Comparison of ENCODE assay signal across 21 mouse cellular contexts in genomic region chr5:147868674-147869073, GRCm38 (mm10). TPM values are rescaled to one million over a fixed set of nuclear protein-coding genes. Genes with fewer than 3 reads are reported as not detected.
DNase-seq lines count a peak whose midpoint lies in the region; ATAC-seq and TF ChIP-seq lines count a peak whose summit lies in the region.
"Had no signal": no experiment of that assay in that cellular context is flagged by ENCODE, and none has a peak within 500 bp of the region (broad histone marks: within the 10 kb centered on the region; RNA-seq: fewer than 3 reads in every experiment).

No protein-coding gene starts in this region.

- peaks cover 74% of the 10 kb centered on the region for H3K36me3 ChIP-seq in heart, postnatal 0 days (replicated peaks; ENCODE audit: control insufficient read depth, insufficient read depth, low read length)
- peaks cover 98% of the 10 kb centered on the region for H3K36me3 ChIP-seq in heart, embryonic 10.5 days
- H3K36me3 ChIP-seq in CH12.LX (replicated peaks in 1 of 2; ENCODE audit: control insufficient read depth in 1 of 2, insufficient read depth in 1 of 2, low read length in 1 of 2) (peaks cover 73 to 95% of the 10 kb centered on the region in 2 experiments), MEL (ENCODE audit: control insufficient read depth in 1 of 2, insufficient read depth in 2 of 2, low read length in 2 of 2) (peaks cover 0 to 36% of the 10 kb centered on the region in 2 experiments; a peak in 2 of 4 replicates)

- no peak overlapping the region for H3K27ac ChIP-seq in heart, postnatal 0 days (ENCODE audit: low read depth)
- no peak overlapping the region for H3K27ac ChIP-seq in heart, embryonic 10.5 days
- H3K27ac ChIP-seq in left cerebral cortex, adult 2 months, result no peak overlapping the region
- H3K27ac ChIP-seq in CH12.LX (ENCODE audit: insufficient read depth, low read depth) (no peak overlapping the region), MEL (ENCODE audit: control insufficient read depth, low read depth, low read length) (no peak overlapping the region)
- H3K27ac ChIP-seq: forebrain, embryonic 13.5 days; heart, embryonic 13.5 days; hindbrain, embryonic 15.5 days; limb, embryonic 12.5 days; liver, embryonic 13.5 days; midbrain, embryonic 12.5 days had no signal

- no peaks in the 10 kb centered on the region for H3K9me3 ChIP-seq in heart, postnatal 0 days (replicated peaks; ENCODE audit: control insufficient read depth, low read length)
- H3K9me3 ChIP-seq in heart, embryonic 10.5 days, result no peaks in the 10 kb centered on the region
- H3K9me3 ChIP-seq in CH12.LX (replicated peaks; ENCODE audit: low read length), result no peaks in the 10 kb centered on the region
- no peaks in the 10 kb centered on the region for H3K9me3 ChIP-seq in MEL (replicated peaks; ENCODE audit: insufficient read depth, low read length)
- H3K9me3 ChIP-seq: forebrain, embryonic 13.5 days; heart, embryonic 13.5 days; hindbrain, embryonic 15.5 days; limb, embryonic 12.5 days; liver, embryonic 13.5 days; midbrain, embryonic 12.5 days had no signal

- in situ Hi-C loops in CH12.LX (cut with MboI; ENCODE audit: low pct_ligation_motif_present, low pct_unique_long_range_greater_than_20kb, low sequenced_read_pairs), result no loop called here

- H3K4me1 ChIP-seq in heart, postnatal 0 days (ENCODE audit: control insufficient read depth, insufficient read depth), result no peaks in the 10 kb centered on the region
- no peaks in the 10 kb centered on the region for H3K4me1 ChIP-seq in heart, embryonic 10.5 days
- no peaks in the 10 kb centered on the region for H3K4me1 ChIP-seq in CH12.LX (ENCODE audit: control insufficient read depth in 1 of 2, insufficient read depth in 2 of 2)
- no peaks in the 10 kb centered on the region for H3K4me1 ChIP-seq in MEL (ENCODE audit: control insufficient read depth in 1 of 2, insufficient read depth in 2 of 2, low read length in 2 of 2)
- H3K4me1 ChIP-seq: forebrain, embryonic 13.5 days; heart, embryonic 13.5 days; hindbrain, embryonic 15.5 days; limb, embryonic 12.5 days; midbrain, embryonic 12.5 days had no signal

- H3K4me2 ChIP-seq in heart, postnatal 0 days (ENCODE audit: low read depth, low read length), result no peak overlapping the region
- no peak overlapping the region for H3K4me2 ChIP-seq in CH12.LX (ENCODE audit: insufficient read depth, low read depth, poor library complexity, severe bottlenecking)
- H3K4me2 ChIP-seq: forebrain, embryonic 13.5 days; heart, embryonic 13.5 days; hindbrain, embryonic 15.5 days; limb, embryonic 12.5 days; liver, embryonic 13.5 days; midbrain, embryonic 12.5 days had no signal

- H3K9ac ChIP-seq in heart, postnatal 0 days (replicated peaks; ENCODE audit: low read depth, low read length), result no peak overlapping the region
- H3K9ac ChIP-seq in CH12.LX (ENCODE audit: insufficient read depth, low read depth) (no peak overlapping the region), MEL (ENCODE audit: control insufficient read depth, low read depth, low read length, poor library complexity, severe bottlenecking) (no peak overlapping the region)
- H3K9ac ChIP-seq: forebrain, embryonic 13.5 days; heart, embryonic 13.5 days; hindbrain, embryonic 15.5 days; limb, embryonic 12.5 days; liver, embryonic 13.5 days; midbrain, embryonic 12.5 days had no signal

- TF ChIP-seq EP300 in heart, postnatal 0 days (IDR thresholded peaks at IDR 0.05; ENCODE audit: low read depth), result no peak
- TF ChIP-seq EP300 in CH12.LX (IDR thresholded peaks at IDR 0.05; ENCODE audit: low read length) (no peak), MEL (IDR thresholded peaks at IDR 0.05; ENCODE audit: low read depth in 1 of 2, low read length in 2 of 2) (no peak)

- WGBS in heart, postnatal 0 days, result 88% methylated on average over 4 of the region's 4 CpGs
- WGBS in heart, embryonic 10.5 days, result 89% methylated on average over 4 of the region's 4 CpGs

- no peak for ATAC-seq in heart, postnatal 0 days (ENCODE audit: insufficient read depth, low read depth)
- ATAC-seq: forebrain, embryonic 13.5 days had no signal

- no peak for DNase-seq in heart, postnatal 0 days (ENCODE audit: low spot score)
- DNase-seq in heart, embryonic 10.5 days (ENCODE audit: low spot score), result no peak
- no peak for DNase-seq in left cerebral cortex, adult 2 months (ENCODE audit: extremely low spot score in 1 of 2, low spot score in 2 of 2)
- no peak for DNase-seq in left cerebral cortex, adult 18-20 months (ENCODE audit: low spot score in 2 of 2)
- DNase-seq in CH12.LX (ENCODE audit: extremely low read depth) (no peak), MEL (ENCODE audit: low read depth, low spot score) (peak; percentile 34)
- no peak for DNase-seq in right cerebral cortex, postnatal 25 days
- DNase-seq in adrenal gland, postnatal 4 days (ENCODE audit: low spot score in 2 of 2), result no peak
- DNase-seq: adrenal gland, postnatal 10 days; cerebellum, adult 9-10 months; gastrocnemius, postnatal 14 days; heart, adult 11 months; kidney, postnatal 10 days; liver, embryonic 13.5 days; spleen, adult 18-20 months; thymus, postnatal 36 days had no signal

- H3K27me3 ChIP-seq in heart, postnatal 0 days (ENCODE audit: control insufficient read depth, insufficient read depth, low read length), result no peaks in the 10 kb centered on the region
- no peaks in the 10 kb centered on the region for H3K27me3 ChIP-seq in heart, embryonic 10.5 days (ENCODE audit: insufficient read depth, poor library complexity, severe bottlenecking)
- H3K27me3 ChIP-seq in CH12.LX (replicated peaks), result no peaks in the 10 kb centered on the region
- H3K27me3 ChIP-seq in MEL (ENCODE audit: control insufficient read depth in 1 of 2, insufficient read depth in 2 of 2, low read length in 2 of 2), result no peaks in the 10 kb centered on the region
- H3K27me3 ChIP-seq: forebrain, embryonic 13.5 days; heart, embryonic 13.5 days; hindbrain, embryonic 15.5 days; limb, embryonic 12.5 days; liver, embryonic 13.5 days; midbrain, embryonic 12.5 days had no signal

- dilution Hi-C loops in CH12.LX (cut with MboI; ENCODE audit: extremely low pct_ligation_motif_present, extremely low pct_unique_long_range_greater_than_20kb, low sequenced_read_pairs), result no loop called here

- TF ChIP-seq RAD21 in CH12.LX (IDR thresholded peaks at IDR 0.05; ENCODE audit: low read depth, low read length) (peak; percentile 40), MEL (IDR thresholded peaks at IDR 0.05; ENCODE audit: low read depth, low read length) (peak; percentile 40)

- TF ChIP-seq CTCF in heart, postnatal 0 days (IDR thresholded peaks at IDR 0.05; ENCODE audit: low read depth), result peak; percentile 16; the same call in 1 of the 2 replicates
- peak; percentile 37 for TF ChIP-seq CTCF in left cerebral cortex, adult 2 months (IDR thresholded peaks at IDR 0.05)
- peak in 1 of 2 experiments; percentile 50; a peak in 3 of 4 replicates for TF ChIP-seq CTCF in CH12.LX (conservative IDR thresholded peaks at IDR 0.05 in 1 of 2, IDR thresholded peaks at IDR 0.05 in 1 of 2; ENCODE audit: low read depth in 2 of 2, low read length in 2 of 2)
- peak; percentile 40 to 61 (median 59); a peak in 5 of 6 replicates for TF ChIP-seq CTCF in MEL (IDR thresholded peaks at IDR 0.05 in 2 of 3, conservative IDR thresholded peaks at IDR 0.05 in 1 of 3; ENCODE audit: control insufficient read depth in 1 of 3, insufficient read depth in 1 of 3, low read depth in 2 of 3, low read length in 3 of 3, poor library complexity in 1 of 3, severe bottlenecking in 1 of 3)

- intact Hi-C loops in left cerebral cortex, adult 2 months (cut with DNase I), result loop anchor here (10.0 kb wide), 1 partner anchor 266 kb away; no protein-coding TSS in a partner anchor

- no peak overlapping the region for H3K4me3 ChIP-seq in heart, postnatal 0 days (ENCODE audit: low read depth, low read length)
- no peak overlapping the region for H3K4me3 ChIP-seq in heart, embryonic 10.5 days
- H3K4me3 ChIP-seq in left cerebral cortex, adult 2 months, result no peak overlapping the region
- H3K4me3 ChIP-seq in CH12.LX (replicated peaks in 1 of 3; ENCODE audit: low read depth in 2 of 3, low read length in 2 of 3, poor library complexity in 1 of 3) (no peak overlapping the region), MEL (ENCODE audit: control insufficient read depth in 1 of 2, insufficient read depth in 1 of 2, low read depth in 2 of 2, low read length in 2 of 2) (no peak overlapping the region)
- H3K4me3 ChIP-seq: forebrain, embryonic 13.5 days; heart, embryonic 13.5 days; hindbrain, embryonic 15.5 days; limb, embryonic 12.5 days; liver, embryonic 13.5 days; midbrain, embryonic 12.5 days had no signal

- TF ChIP-seq POLR2A in CH12.LX (IDR thresholded peaks at IDR 0.05; ENCODE audit: low read depth, low read length) (no peak), MEL (IDR thresholded peaks at IDR 0.05; ENCODE audit: control insufficient read depth in 1 of 2, insufficient read depth in 1 of 2, low read depth in 1 of 2, low read length in 2 of 2, poor library complexity in 1 of 2) (no peak)

- H3K79me2 ChIP-seq in CH12.LX (replicated peaks; ENCODE audit: control insufficient read depth, extremely low read depth, insufficient read depth, poor library complexity, severe bottlenecking) (peaks cover 30% of the 10 kb centered on the region), MEL (ENCODE audit: control insufficient read depth, insufficient read depth, low read length, poor library complexity) (peaks cover 14% of the 10 kb centered on the region; the same call in 1 of the 2 replicates)

RNA-seq across cellular contexts. Expression of gene Pomp, which starts 8.4 kb away (rescaled TPM):
- 116 and 247 TPM in 2 replicates for total RNA-seq in heart, postnatal 0 days (2014; rRNA removed; ENCODE audit: low replicate concordance)
- polyA plus RNA-seq in heart, postnatal 0 days (2015; fragmentation: Nextera tagmentation; extraction: Ambion mirVana), result 312 and 325 TPM in 2 replicates
- polyA plus RNA-seq in heart, embryonic 10.5 days (2016; fragmentation: Nextera tagmentation; extraction: Ambion mirVana), result 392 and 458 TPM in 2 replicates
- 100 to 1,000 TPM; 186 to 206 TPM for total RNA-seq in left cerebral cortex, adult 2 months (2021)
- 100 to 1,000 TPM; 190 to 199 TPM for total RNA-seq in left cerebral cortex, adult 18-20 months (2021)
- 164 and 227 TPM in 2 replicates for total RNA-seq in CH12.LX (2012; rRNA removed)
- 615 and 618 TPM in 2 replicates for total RNA-seq in CH12.LX (2014; rRNA removed)
- polyA plus RNA-seq in CH12.LX (2012; ENCODE audit: insufficient read length, low read depth), result 238 and 303 TPM in 2 replicates
- 324 and 348 TPM in 2 replicates for total RNA-seq in MEL (2012; rRNA removed)
- polyA plus RNA-seq in MEL (2012; ENCODE audit: insufficient read depth in 1 of 2, insufficient read length in 2 of 2, low read depth in 1 of 2, low replicate concordance in 2 of 2, missing spikeins in 1 of 2), result 100 to 1,000 TPM in 1 of 2 experiments, not detected in 1; 500 TPM
- total RNA-seq in adrenal gland, postnatal 4 days (2021), result 100 to 1,000 TPM; 147 to 177 TPM

RNA-seq across cellular contexts. Expression of gene Slc46a3, which starts 25.9 kb away (rescaled TPM):
- total RNA-seq in heart, postnatal 0 days (2014; rRNA removed; ENCODE audit: low replicate concordance), result 0.35 and 3.5 TPM in 2 replicates
- polyA plus RNA-seq in heart, postnatal 0 days (2015; fragmentation: Nextera tagmentation; extraction: Ambion mirVana), result 3.1 and 4.7 TPM in 2 replicates
- polyA plus RNA-seq in heart, embryonic 10.5 days (2016; fragmentation: Nextera tagmentation; extraction: Ambion mirVana), result 3.5 and 3.8 TPM in 2 replicates
- total RNA-seq in left cerebral cortex, adult 2 months (2021), result 1 to 10 TPM; 5.5 to 8.8 TPM
- total RNA-seq in left cerebral cortex, adult 18-20 months (2021), result 1 to 10 TPM; 6.9 to 7.1 TPM
- total RNA-seq in CH12.LX (2012; rRNA removed) (5.1 and 6.6 TPM in 2 replicates), CH12.LX (2014; rRNA removed) (3.5 and 4.8 TPM in 2 replicates), MEL (2012; rRNA removed) (2.5 and 3.0 TPM in 2 replicates)
- polyA plus RNA-seq in CH12.LX (2012; ENCODE audit: insufficient read length, low read depth) (4.4 and 6.5 TPM in 2 replicates), MEL (2012; ENCODE audit: insufficient read depth in 1 of 2, insufficient read length in 2 of 2, low read depth in 1 of 2, low replicate concordance in 2 of 2, missing spikeins in 1 of 2) (1 to 10 TPM in 1 of 2 experiments, not detected in 1; 7.7 TPM)
- total RNA-seq in adrenal gland, postnatal 4 days (2021), result 1 to 10 TPM; 7.7 to 8.0 TPM
